ENCODE assay signal across 25 mouse cellular contexts in genomic region chr12:108233736-108234135, GRCm38 (mm10). TPM values are rescaled to one million over a fixed set of nuclear protein-coding genes. Genes with fewer than 3 reads are reported as not detected.
DNase-seq lines count a peak whose midpoint lies in the region; ATAC-seq and TF ChIP-seq lines count a peak whose summit lies in the region.
"Had no signal": no experiment of that assay in that cellular context is flagged by ENCODE, and none has a peak within 500 bp of the region (broad histone marks: within the 10 kb centered on the region; RNA-seq: fewer than 3 reads in every experiment).

No protein-coding gene starts in this region.

- no peak for ATAC-seq in heart, embryonic 13.5 days (ENCODE audit: extremely low read depth, insufficient number of reproducible peaks, low FRiP score, low TSS enrichment)
- peak; percentile 68 for ATAC-seq in intestine, postnatal 0 days
- ATAC-seq in stomach, postnatal 0 days (ENCODE audit: low FRiP score, low TSS enrichment), result peak; percentile 13; the same call in 1 of the 2 replicates
- ATAC-seq: forebrain, embryonic 15.5 days; midbrain, embryonic 16.5 days had no signal

- H3K9me3 ChIP-seq in heart, embryonic 13.5 days, result no peaks in the 10 kb centered on the region
- no peaks in the 10 kb centered on the region for H3K9me3 ChIP-seq in intestine, postnatal 0 days (ENCODE audit: control insufficient read depth)
- no peaks in the 10 kb centered on the region for H3K9me3 ChIP-seq in stomach, postnatal 0 days (ENCODE audit: control insufficient read depth, low read length)
- H3K9me3 ChIP-seq: forebrain, embryonic 15.5 days; heart, embryonic 15.5 days; lung, embryonic 15.5 days had no signal

- WGBS in heart, embryonic 13.5 days, result 73% methylated on average over 6 of the region's 6 CpGs
- WGBS in heart, adult 2 months, result 79% methylated on average over 6 of the region's 6 CpGs
- 39% methylated on average over 6 of the region's 6 CpGs for WGBS in intestine, postnatal 0 days
- 78% methylated on average over 6 of the region's 6 CpGs for WGBS in stomach, postnatal 0 days

- H3K36me3 ChIP-seq in heart, embryonic 13.5 days, result no peaks in the 10 kb centered on the region
- no peaks in the 10 kb centered on the region for H3K36me3 ChIP-seq in heart, adult 2 months (ENCODE audit: control insufficient read depth, insufficient read depth, low read length)
- no peaks in the 10 kb centered on the region for H3K36me3 ChIP-seq in intestine, postnatal 0 days (ENCODE audit: control insufficient read depth, insufficient read depth)
- H3K36me3 ChIP-seq in stomach, postnatal 0 days (ENCODE audit: control insufficient read depth, insufficient read depth, low read length), result no peaks in the 10 kb centered on the region
- H3K36me3 ChIP-seq: forebrain, embryonic 15.5 days; heart, embryonic 15.5 days; hindbrain, embryonic 12.5 days; lung, embryonic 15.5 days had no signal

- H3K4me3 ChIP-seq in heart, embryonic 13.5 days, result no peak overlapping the region
- H3K4me3 ChIP-seq in heart, adult 2 months, result no peak overlapping the region
- H3K4me3 ChIP-seq in intestine, postnatal 0 days (ENCODE audit: low read depth, low read length), result no peak overlapping the region
- no peak overlapping the region for H3K4me3 ChIP-seq in stomach, postnatal 0 days (ENCODE audit: low read depth, low read length)
- H3K4me3 ChIP-seq: forebrain, embryonic 15.5 days; heart, embryonic 15.5 days; hindbrain, embryonic 12.5 days; lung, embryonic 15.5 days; myocyte; neural tube, embryonic 12.5 days had no signal

- no peak overlapping the region for H3K27ac ChIP-seq in heart, embryonic 13.5 days (replicated peaks)
- no peak overlapping the region for H3K27ac ChIP-seq in heart, adult 2 months
- peak overlapping the region; percentile 87 for H3K27ac ChIP-seq in intestine, postnatal 0 days (ENCODE audit: low read depth, low read length)
- peak overlapping the region; percentile 88 for H3K27ac ChIP-seq in stomach, postnatal 0 days (replicated peaks)
- H3K27ac ChIP-seq: forebrain, embryonic 15.5 days; heart, embryonic 15.5 days; hindbrain, embryonic 12.5 days; kidney, postnatal 0 days; lung, embryonic 15.5 days; neural tube, embryonic 12.5 days had no signal

- no peak for TF ChIP-seq CTCF in heart, adult 2 months (IDR thresholded peaks at IDR 0.05)
- TF ChIP-seq CTCF in intestine, postnatal 0 days (IDR thresholded peaks at IDR 0.05; ENCODE audit: low read depth), result no peak
- TF ChIP-seq CTCF in stomach, postnatal 0 days (IDR thresholded peaks at IDR 0.05; ENCODE audit: low read depth), result no peak

- no peaks in the 10 kb centered on the region for H3K79me2 ChIP-seq in heart, adult 2 months (replicated peaks; ENCODE audit: control insufficient read depth, insufficient read depth, low read length)

- H3K27me3 ChIP-seq in heart, embryonic 13.5 days (replicated peaks), result no peaks in the 10 kb centered on the region
- H3K27me3 ChIP-seq in heart, adult 2 months (ENCODE audit: control insufficient read depth, insufficient read depth, low read length), result no peaks in the 10 kb centered on the region
- no peaks in the 10 kb centered on the region for H3K27me3 ChIP-seq in intestine, postnatal 0 days (replicated peaks; ENCODE audit: control insufficient read depth, insufficient read depth, low read length)
- H3K27me3 ChIP-seq in stomach, postnatal 0 days (ENCODE audit: control insufficient read depth, insufficient read depth, low read length), result no peaks in the 10 kb centered on the region
- H3K27me3 ChIP-seq: forebrain, embryonic 15.5 days; heart, embryonic 15.5 days; hindbrain, embryonic 12.5 days; lung, embryonic 15.5 days; neural tube, embryonic 12.5 days had no signal

- TF ChIP-seq POLR2A in heart, adult 2 months (IDR thresholded peaks at IDR 0.05; ENCODE audit: insufficient read depth, low read depth, low read length), result no peak

- TF ChIP-seq EP300 in heart, adult 2 months (IDR thresholded peaks at IDR 0.05; ENCODE audit: insufficient read depth, low read depth, low read length), result no peak
- no peak for TF ChIP-seq EP300 in stomach, postnatal 0 days (optimal IDR thresholded peaks at IDR 0.05)

- intact Hi-C loops in heart, adult 2 months (cut with DNase I), result loop anchor here (2.0 kb wide), 1 partner anchor 39 kb away; no protein-coding TSS in a partner anchor

- H3K9ac ChIP-seq in heart, embryonic 13.5 days, result 0 out of 2 replicates have a peak overlapping the region, but pooled peaks have one; percentile 8
- no peak overlapping the region for H3K9ac ChIP-seq in heart, adult 2 months (ENCODE audit: low read depth, low read length)
- H3K9ac ChIP-seq in intestine, postnatal 0 days (ENCODE audit: low read depth, low read length), result no peak overlapping the region
- H3K9ac ChIP-seq in stomach, postnatal 0 days (ENCODE audit: low read length), result no peak overlapping the region
- H3K9ac ChIP-seq: forebrain, embryonic 15.5 days; hindbrain, embryonic 12.5 days; lung, embryonic 15.5 days; neural tube, embryonic 12.5 days had no signal

- H3K4me1 ChIP-seq in heart, embryonic 13.5 days, result peaks cover 83% of the 10 kb centered on the region
- peaks cover 27% of the 10 kb centered on the region for H3K4me1 ChIP-seq in heart, adult 2 months (ENCODE audit: control insufficient read depth, insufficient read depth, low read length)
- peaks cover 21% of the 10 kb centered on the region; the same call in 1 of the 2 replicates for H3K4me1 ChIP-seq in intestine, postnatal 0 days (replicated peaks; ENCODE audit: control insufficient read depth, insufficient read depth, low read length)
- peaks cover 2% of the 10 kb centered on the region; the same call in 1 of the 2 replicates for H3K4me1 ChIP-seq in stomach, postnatal 0 days (replicated peaks; ENCODE audit: control insufficient read depth, insufficient read depth)

- H3K4me2 ChIP-seq in heart, embryonic 13.5 days, result no peak overlapping the region
- H3K4me2 ChIP-seq in intestine, postnatal 0 days (replicated peaks; ENCODE audit: low read depth), result peak overlapping the region; percentile 35; the same call in 1 of the 2 replicates
- no peak overlapping the region for H3K4me2 ChIP-seq in stomach, postnatal 0 days (replicated peaks; ENCODE audit: low read depth)
- H3K4me2 ChIP-seq: forebrain, embryonic 15.5 days; heart, embryonic 15.5 days; hindbrain, embryonic 12.5 days; lung, embryonic 15.5 days; midbrain, embryonic 11.5 days; neural tube, embryonic 12.5 days had no signal

- DNase-seq in heart, adult 2 months, result no peak
- peak; percentile 58 to 61 for DNase-seq in kidney, postnatal 36 days
- DNase-seq in kidney, postnatal 4 days, result no peak
- DNase-seq in stomach, postnatal 0 days (ENCODE audit: low spot score), result no peak
- no peak for DNase-seq in thymus, adult 18-20 months
- DNase-seq: adrenal gland, adult 2 months; B cell, adult 2 months; cerebellum, adult 8-10 months; cerebellum, postnatal 36 days; gastrocnemius, postnatal 25 days; heart, adult 11 months; liver; right cerebral cortex, adult 18-20 months; thymus, postnatal 25 days had no signal

RNA-seq across cellular contexts. Expression of gene Ccdc85c, which starts 41.5 kb away (rescaled TPM):
- 4.9 and 5.8 TPM in 2 replicates for polyA plus RNA-seq in heart, embryonic 13.5 days (2015; fragmentation: Nextera tagmentation; extraction: Ambion mirVana)
- 10 to 100 TPM; 39.2 to 43.9 TPM for total RNA-seq in heart, adult 2 months (2021)
- polyA plus RNA-seq in heart, adult 2 months (2012; rRNA removed), result 27.1 and 29.3 TPM in 2 replicates
- 10.1 and 12.0 TPM in 2 replicates for polyA plus RNA-seq in intestine, postnatal 0 days (2015; fragmentation: Nextera tagmentation; extraction: Ambion mirVana)
- 6.7 and 7.0 TPM in 2 replicates for polyA plus RNA-seq in stomach, postnatal 0 days (2015; fragmentation: Nextera tagmentation; extraction: Ambion mirVana)

RNA-seq across cellular contexts. Expression of gene Ccnk, which starts 54.4 kb away (rescaled TPM):
- 2.2 and 2.8 TPM in 2 replicates for polyA plus RNA-seq in heart, embryonic 13.5 days (2015; fragmentation: Nextera tagmentation; extraction: Ambion mirVana)
- 10 to 100 TPM; 28.9 to 31.9 TPM for total RNA-seq in heart, adult 2 months (2021)
- polyA plus RNA-seq in heart, adult 2 months (2012; rRNA removed), result 14.8 and 20.6 TPM in 2 replicates
- 3.0 and 3.3 TPM in 2 replicates for polyA plus RNA-seq in intestine, postnatal 0 days (2015; fragmentation: Nextera tagmentation; extraction: Ambion mirVana)
- 1.6 TPM in 2 replicates for polyA plus RNA-seq in stomach, postnatal 0 days (2015; fragmentation: Nextera tagmentation; extraction: Ambion mirVana)

RNA-seq across cellular contexts. Expression of gene Setd3, which starts 54.6 kb away (rescaled TPM):
- 63.0 and 65.7 TPM in 2 replicates for polyA plus RNA-seq in heart, embryonic 13.5 days (2015; fragmentation: Nextera tagmentation; extraction: Ambion mirVana)
- 10 to 100 TPM; 84.6 to 99.8 TPM for total RNA-seq in heart, adult 2 months (2021)
- polyA plus RNA-seq in heart, adult 2 months (2012; rRNA removed), result 25.0 and 46.8 TPM in 2 replicates
- 49.1 and 50.0 TPM in 2 replicates for polyA plus RNA-seq in intestine, postnatal 0 days (2015; fragmentation: Nextera tagmentation; extraction: Ambion mirVana)
- 54.5 and 56.2 TPM in 2 replicates for polyA plus RNA-seq in stomach, postnatal 0 days (2015; fragmentation: Nextera tagmentation; extraction: Ambion mirVana)

Comparison
In these comparisons a context has a peak if more than half of its experiments do, and no peak if none do; other contexts are left out.
1. DNase-seq: peak in kidney, postnatal 36 days (2 of 2); none in heart, adult 2 months (0 of 2), kidney, postnatal 4 days (0 of 2), stomach, postnatal 0 days (single experiment) and thymus, adult 18-20 months (0 of 2).
2. H3K27ac ChIP-seq: peak in intestine, postnatal 0 days (single experiment) and stomach, postnatal 0 days (single experiment); none in heart, embryonic 13.5 days (single experiment) and heart, adult 2 months (single experiment).